ENCODE assay signal across 7 mouse cellular contexts in genomic region chr2:143916229-143916628, GRCm38 (mm10). TPM values are rescaled to one million over a fixed set of nuclear protein-coding genes. Genes with fewer than 3 reads are reported as not detected.
A peak's percentile ranks its signal among the peaks of the same experiment; 100 is the strongest.
DNase-seq lines count a peak whose midpoint lies in the region; ATAC-seq and TF ChIP-seq lines count a peak whose summit lies in the region.

No protein-coding gene starts in this region.

- H3K27ac ChIP-seq in embryonic facial prominence, embryonic 15.5 days (replicated peaks), result peak overlapping the region; percentile 99
- peak overlapping the region; percentile 99 for H3K27ac ChIP-seq in kidney, embryonic 14.5 days (ENCODE audit: low read depth, low read length)
- peak overlapping the region; percentile 98 for H3K27ac ChIP-seq in liver, embryonic 16.5 days (ENCODE audit: low read length)

- no peaks in the 10 kb centered on the region; the same call in 1 of the 2 replicates for H3K36me3 ChIP-seq in E14TG2a.4 (ENCODE audit: insufficient read depth, low read length)
- no peaks in the 10 kb centered on the region for H3K36me3 ChIP-seq in embryonic facial prominence, embryonic 15.5 days
- H3K36me3 ChIP-seq in kidney, embryonic 14.5 days (ENCODE audit: control insufficient read depth, insufficient read depth, low read length), result no peaks in the 10 kb centered on the region
- no peaks in the 10 kb centered on the region for H3K36me3 ChIP-seq in liver, embryonic 16.5 days (ENCODE audit: control insufficient read depth, insufficient read depth)

- peak overlapping the region; percentile 95 for H3K4me3 ChIP-seq in E14TG2a.4 (replicated peaks; ENCODE audit: low read length)
- H3K4me3 ChIP-seq in embryonic facial prominence, embryonic 15.5 days (replicated peaks), result peak overlapping the region; percentile 91
- H3K4me3 ChIP-seq in kidney, embryonic 14.5 days (ENCODE audit: low read length), result peak overlapping the region; percentile 84
- peak overlapping the region; percentile 88 for H3K4me3 ChIP-seq in liver, embryonic 16.5 days (ENCODE audit: low read depth, low read length)

- ATAC-seq in embryonic facial prominence, embryonic 15.5 days (ENCODE audit: insufficient number of reproducible peaks, low FRiP score, low TSS enrichment, low read depth), result no peak
- no peak for ATAC-seq in kidney, embryonic 14.5 days (ENCODE audit: low FRiP score, low TSS enrichment)
- ATAC-seq in liver, embryonic 16.5 days (ENCODE audit: low read depth), result peak; percentile 5

- H3K4me1 ChIP-seq in E14TG2a.4 (replicated peaks; ENCODE audit: low read depth, low read length), result peaks cover 59% of the 10 kb centered on the region
- peaks cover 26% of the 10 kb centered on the region for H3K4me1 ChIP-seq in embryonic facial prominence, embryonic 15.5 days
- peaks cover 22% of the 10 kb centered on the region for H3K4me1 ChIP-seq in kidney, embryonic 14.5 days (ENCODE audit: control insufficient read depth, insufficient read depth, low read length)
- peaks cover 41% of the 10 kb centered on the region for H3K4me1 ChIP-seq in liver, embryonic 16.5 days (ENCODE audit: control insufficient read depth, low read depth, low read length)

- TF ChIP-seq CTCF in E14TG2a.4 (conservative IDR thresholded peaks at IDR 0.05; ENCODE audit: low read length), result no peak

- 4% methylated on average over 5 of the region's 5 CpGs for WGBS in embryonic facial prominence, embryonic 15.5 days
- 8% methylated on average over 5 of the region's 5 CpGs for WGBS in kidney, embryonic 14.5 days
- WGBS in liver, embryonic 16.5 days (ENCODE audit: insufficient replicate concordance), result 2% methylated on average over 5 of the region's 5 CpGs

- no peaks in the 10 kb centered on the region for H3K27me3 ChIP-seq in E14TG2a.4 (ENCODE audit: insufficient read depth, low read length)
- H3K27me3 ChIP-seq in embryonic facial prominence, embryonic 15.5 days, result no peaks in the 10 kb centered on the region
- no peaks in the 10 kb centered on the region for H3K27me3 ChIP-seq in kidney, embryonic 14.5 days (ENCODE audit: control insufficient read depth, insufficient read depth, low read length)
- H3K27me3 ChIP-seq in liver, embryonic 16.5 days (ENCODE audit: control insufficient read depth, insufficient read depth, low read depth, low read length), result no peaks in the 10 kb centered on the region; the same call in 1 of the 2 replicates

- no peaks in the 10 kb centered on the region for H3K9me3 ChIP-seq in E14TG2a.4 (ENCODE audit: low read length)
- H3K9me3 ChIP-seq in embryonic facial prominence, embryonic 15.5 days (replicated peaks), result no peaks in the 10 kb centered on the region
- no peaks in the 10 kb centered on the region for H3K9me3 ChIP-seq in kidney, embryonic 14.5 days (ENCODE audit: control insufficient read depth, low read length)
- H3K9me3 ChIP-seq in liver, embryonic 16.5 days (replicated peaks; ENCODE audit: control insufficient read depth, low read length), result no peaks in the 10 kb centered on the region

- H3K9ac ChIP-seq in embryonic facial prominence, embryonic 15.5 days, result peak overlapping the region; percentile 84; the same call in 1 of the 2 replicates
- H3K9ac ChIP-seq in kidney, embryonic 14.5 days (ENCODE audit: low read depth, low read length), result peak overlapping the region; percentile 81; the same call in 1 of the 2 replicates
- H3K9ac ChIP-seq in liver, embryonic 16.5 days (ENCODE audit: low read depth, low read length), result peak overlapping the region; percentile 89

- peak; percentile 5 to 8 for DNase-seq in B cell, adult 2 months
- peak; percentile 20 for DNase-seq in right cerebral cortex, postnatal 14 days
- DNase-seq in urinary bladder, postnatal 4 days (ENCODE audit: low spot score in 2 of 2), result no peak

- H3K4me2 ChIP-seq in embryonic facial prominence, embryonic 15.5 days (replicated peaks), result peak overlapping the region; percentile 61
- H3K4me2 ChIP-seq in kidney, embryonic 14.5 days (replicated peaks; ENCODE audit: low read depth, low read length), result peak overlapping the region; percentile 67
- peak overlapping the region; percentile 92 for H3K4me2 ChIP-seq in liver, embryonic 16.5 days (ENCODE audit: low read depth, low read length)

RNA-seq across cellular contexts. Expression of gene Dstn, which starts 1.1 kb away (rescaled TPM):
- polyA plus RNA-seq in embryonic facial prominence, embryonic 15.5 days (2015; fragmentation: Nextera tagmentation; extraction: Ambion mirVana), result 403 and 440 TPM in 2 replicates
- 319 and 404 TPM in 2 replicates for polyA plus RNA-seq in kidney, embryonic 14.5 days (2014; fragmentation: Nextera tagmentation; extraction: Ambion mirVana)
- 123 and 137 TPM in 2 replicates for polyA plus RNA-seq in liver, embryonic 16.5 days (2015; fragmentation: Nextera tagmentation; extraction: Ambion mirVana)

RNA-seq across cellular contexts. Expression of gene Bfsp1, which starts 53.3 kb away (rescaled TPM):
- polyA plus RNA-seq in embryonic facial prominence, embryonic 15.5 days (2015; fragmentation: Nextera tagmentation; extraction: Ambion mirVana), result 3.0 and 3.6 TPM in 2 replicates
- polyA plus RNA-seq in kidney, embryonic 14.5 days (2014; fragmentation: Nextera tagmentation; extraction: Ambion mirVana), result 1.0 and 1.7 TPM in 2 replicates
- 0.11 and 0.13 TPM in 2 replicates for polyA plus RNA-seq in liver, embryonic 16.5 days (2015; fragmentation: Nextera tagmentation; extraction: Ambion mirVana)

Comparison
In these comparisons a context has a peak if more than half of its experiments do, and no peak if none do; other contexts are left out.
1. DNase-seq: peak in B cell, adult 2 months (2 of 2) and right cerebral cortex, postnatal 14 days (single experiment); none in urinary bladder, postnatal 4 days (0 of 2).
2. Peak in every context shown above with its lines, with median percentiles within 50 percentile points of each other: H3K4me3 ChIP-seq, H3K27ac ChIP-seq, H3K4me2 ChIP-seq and H3K9ac ChIP-seq.